Mouse (Mus musculus): ENCODE data around the gene Plekhb2.

DNA sequence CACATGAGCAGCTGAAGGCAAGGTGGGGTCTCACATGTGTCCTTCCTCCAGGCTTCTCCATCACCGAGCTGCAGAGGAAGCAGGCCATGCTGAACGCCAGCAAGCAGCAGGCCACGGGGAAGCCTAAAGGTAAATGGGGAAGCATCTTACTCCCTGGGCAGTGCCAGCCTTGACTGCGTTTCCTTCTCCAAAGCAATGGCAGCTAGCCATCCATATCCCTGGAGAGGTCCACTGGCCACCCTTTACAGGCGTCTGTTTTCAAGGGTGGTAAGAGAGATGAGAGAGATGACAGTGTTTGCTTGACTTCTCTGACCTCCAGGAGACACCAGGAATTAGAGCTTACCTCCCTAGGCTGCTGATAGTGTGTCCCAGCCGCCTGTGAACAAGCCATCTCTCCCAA is 38.7 kb upstream of the Plekhb2 start:
- TF ChIP-seq CTCF (IDR thresholded peaks at IDR 0.05; ENCODE audit: low read depth, low read length), result no peak
- TF ChIP-seq TAL1 (conservative IDR thresholded peaks at IDR 0.05; ENCODE audit: low read depth, low read length), result no peak
- TF ChIP-seq GATA1 (IDR thresholded peaks at IDR 0.05; ENCODE audit: borderline replicate concordance, low read length), result no peak

All from G1E (cell line).